Mouse (Mus musculus) erythroblast, adult 5-6 weeks (primary cell): ENCODE results near the gene Srsf2. TPM values are rescaled to one million over a fixed set of nuclear protein-coding genes. Genes with fewer than 3 reads are reported as not detected.
"Not testable (repeated sequence)": the region's sequence is repeated elsewhere in the genome, so short reads cannot be mapped to it uniquely, and the experiment has no call there.

ENCODE experiments used
- ATAC-seq: replicated peaks from 2 replicates; pipeline ENCODE4 v1.8.0; 2016; ENCODE audit warnings: moderate number of reproducible peaks, mild to moderate bottlenecking, moderate TSS enrichment, inconsistent platforms; ENCODE audit not compliant: poor library complexity, low FRiP score, severe bottlenecking
- total RNA-seq, 2 experiments: library from RNA; stranded (forward) in 1 of 2; stranded (reverse) in 1 of 2; fragments of 150-400 nt in 1 of 2; fragments of 200-764, 138-1000 nt in 1 of 2; gene quantifications; 2 replicates each; pipeline versions ENCODE4 v1.2.3 to v1.2.4; 2015 to 2017; ENCODE audit warnings: low replicate concordance in 2 of 2

The Srsf2 gene
- total RNA-seq, 2 experiments from 2014 or later = 120 to 417 TPM

DNA sequence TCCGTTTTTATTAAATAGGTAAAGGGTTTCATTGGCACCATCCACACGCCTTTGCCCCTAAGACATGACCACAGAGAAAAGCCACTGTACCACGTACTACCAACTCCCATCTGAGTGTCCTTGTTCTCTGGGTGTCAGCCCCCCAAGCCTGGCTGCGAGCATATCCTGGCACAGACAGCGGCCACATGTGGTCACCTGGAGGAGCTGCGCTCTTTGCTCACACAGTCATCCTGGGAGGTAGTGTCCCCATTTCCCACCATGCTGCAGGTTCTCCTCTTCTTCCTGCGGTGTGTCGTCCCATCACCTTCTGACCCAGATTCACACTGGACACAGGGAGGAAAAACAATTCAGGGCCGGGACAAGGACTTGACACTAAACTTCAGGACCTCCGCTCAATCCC, 15.5 kb downstream of the Srsf2 start:
- ATAC-seq = no peak

DNA sequence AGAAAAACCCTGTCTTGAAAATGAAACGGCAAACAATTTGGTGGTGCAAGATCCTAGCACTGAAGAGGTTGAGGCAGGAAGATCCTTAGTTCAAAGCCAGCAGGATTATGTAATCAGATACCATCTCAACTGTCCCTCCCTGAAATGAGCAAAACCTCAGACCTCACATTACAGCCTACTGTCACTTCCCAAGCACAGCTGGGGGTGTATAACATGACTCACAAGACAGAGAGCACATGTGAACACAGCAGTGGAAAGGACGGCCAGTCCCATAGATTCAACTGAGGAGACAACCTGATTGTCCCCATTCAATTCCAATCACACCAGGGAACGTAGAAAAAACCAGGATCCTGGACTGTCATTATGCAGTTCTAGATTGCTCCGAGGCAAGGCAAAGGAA, 16.6 kb downstream of the Srsf2 start:
- ATAC-seq = no peak

DNA sequence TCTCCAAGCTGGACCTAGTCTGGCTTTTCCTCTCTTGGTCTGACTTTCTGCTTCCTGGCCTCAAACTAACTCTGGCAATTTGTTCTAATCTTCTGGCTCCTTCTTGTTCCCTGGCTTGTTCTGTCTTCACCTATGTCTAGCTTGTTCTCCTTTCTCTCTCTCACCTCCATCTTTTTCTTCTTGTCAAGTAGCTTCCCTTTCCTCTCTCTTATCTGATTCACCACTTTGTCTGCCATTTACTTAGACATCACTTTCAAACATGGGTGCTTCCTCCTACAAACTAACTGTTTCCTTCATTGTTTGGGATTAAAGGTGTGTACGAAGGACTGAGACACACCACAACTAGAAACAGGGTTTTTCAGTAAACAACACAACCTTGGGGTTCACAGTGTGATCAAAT, 17.9 kb downstream of the Srsf2 start:
- ATAC-seq = no peak

DNA sequence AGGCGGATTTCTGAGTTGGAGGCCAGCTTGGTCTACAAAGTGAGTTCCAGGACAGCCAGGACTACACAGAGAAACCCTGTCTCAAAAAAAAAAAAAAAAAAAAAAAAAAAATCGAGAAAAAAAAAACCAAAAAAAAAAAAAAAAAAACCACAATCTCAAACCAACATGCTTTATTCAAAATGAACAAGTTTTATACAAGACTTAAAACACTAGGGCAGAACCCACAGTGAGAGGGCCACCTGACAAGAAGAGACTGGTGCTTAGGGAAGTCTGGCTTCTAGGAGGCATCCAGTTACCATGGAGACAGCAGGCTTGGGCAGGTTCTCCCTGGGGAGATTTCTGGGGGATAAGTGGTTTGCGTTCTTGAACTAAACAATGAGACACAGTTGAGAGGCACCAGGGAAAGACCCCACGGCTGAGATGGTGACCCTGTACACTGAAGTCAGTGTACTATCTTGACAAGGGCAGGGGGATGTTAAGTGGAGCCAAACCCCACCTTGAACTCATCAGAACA, 20.7 kb downstream of the Srsf2 start:
- no peak for ATAC-seq

DNA sequence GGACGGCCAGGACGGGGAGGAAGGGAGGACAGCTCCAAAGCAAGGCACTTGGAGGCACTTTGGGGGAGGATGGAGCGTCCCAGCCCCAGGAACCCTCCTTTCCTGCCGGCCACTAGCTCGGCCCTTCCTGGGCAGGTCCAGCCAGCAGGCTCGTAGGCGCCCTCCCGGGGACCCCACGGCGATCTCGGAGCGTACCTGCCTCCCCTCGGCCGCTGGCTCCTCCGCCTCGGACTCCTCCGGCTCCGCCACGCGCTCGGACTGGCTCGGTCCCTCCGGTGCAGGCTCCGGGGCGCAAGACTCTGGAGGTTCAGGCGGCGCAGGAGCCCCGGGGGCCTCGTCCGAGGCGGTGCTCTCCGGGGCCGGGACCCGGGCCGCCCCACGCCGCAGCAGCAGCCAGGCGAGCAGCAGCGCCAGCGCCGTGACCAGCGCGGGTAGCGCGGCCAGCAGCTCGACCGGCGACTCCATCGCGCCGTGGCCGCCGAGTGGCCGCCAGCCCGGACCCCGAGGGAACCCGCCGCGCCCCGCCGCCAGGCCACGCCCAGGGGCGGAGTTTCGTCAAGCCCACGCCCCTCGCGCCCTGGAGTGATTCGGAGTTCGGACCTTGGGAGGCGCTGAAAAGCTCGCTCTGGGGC, 25.2 kb downstream of the Srsf2 start, which contains the start of gene Mxra7:
Gene Mxra7 (minus strand): TSS at position 513 of the 632 bp plus-strand sequence.
- no peak for ATAC-seq

DNA sequence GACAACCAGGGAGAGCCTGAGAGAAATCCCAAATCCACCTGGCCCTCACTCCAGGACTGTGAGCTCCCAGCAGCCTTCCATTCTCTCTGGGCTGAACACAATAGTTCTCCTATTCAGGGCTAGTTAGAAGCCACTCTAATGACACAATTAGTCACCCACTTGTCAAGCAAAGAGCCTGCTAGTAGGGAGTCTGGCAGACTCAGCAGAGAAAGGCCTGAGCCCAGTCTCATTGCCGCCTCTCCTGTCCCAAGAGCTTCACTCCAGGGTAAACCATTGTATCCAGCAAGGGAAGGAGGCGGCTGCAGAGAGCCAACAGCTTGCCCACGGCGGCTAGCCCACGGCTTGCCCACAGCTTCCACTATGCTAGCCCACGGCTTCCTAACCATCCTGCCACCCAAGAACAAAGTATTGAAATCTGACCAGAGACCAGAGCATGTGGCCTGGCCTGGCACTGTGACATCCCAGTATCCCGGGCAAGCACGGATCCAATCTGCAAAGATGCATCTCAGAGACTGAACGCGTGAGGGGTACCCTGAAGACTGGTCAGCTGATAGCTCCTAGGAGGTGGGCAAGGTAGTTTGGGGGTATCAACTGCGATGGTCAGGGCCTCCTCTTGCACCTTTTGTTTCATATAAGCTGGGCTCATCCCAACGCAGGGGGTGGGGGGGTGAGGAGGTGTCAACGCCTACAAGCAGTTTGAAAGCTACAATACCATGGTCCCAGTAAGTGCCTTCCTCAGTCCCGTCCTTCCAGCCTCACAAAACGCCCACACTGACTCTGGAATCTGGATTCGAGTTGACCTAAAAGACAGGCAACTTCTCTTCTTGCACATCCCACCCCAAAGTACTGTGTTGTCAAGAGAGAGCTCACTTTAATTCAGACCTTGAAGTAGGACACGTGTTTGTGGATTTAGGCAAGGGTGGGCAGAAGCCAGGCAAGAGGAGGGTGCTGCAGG, 26.1 kb downstream of the Srsf2 start:
- ATAC-seq = no peak

DNA sequence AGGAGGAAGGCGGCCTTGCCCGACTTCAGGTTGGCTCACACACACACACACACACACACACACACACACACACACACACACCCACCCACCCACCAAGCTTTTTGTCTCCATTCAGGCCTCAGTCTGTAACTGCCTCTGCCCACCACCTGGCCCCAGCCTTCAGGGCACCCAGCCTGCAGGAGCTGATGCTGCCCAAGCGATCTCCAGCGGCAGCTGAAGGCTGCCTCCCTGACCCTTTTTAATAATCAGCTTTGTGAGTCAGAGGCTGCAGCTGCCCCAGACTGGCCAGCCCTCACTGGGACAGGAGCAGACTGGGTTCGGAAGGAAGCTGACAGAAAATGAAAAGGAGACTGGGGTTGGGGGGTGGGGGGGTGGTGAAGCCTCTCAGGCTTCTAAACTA, 27.7 kb downstream of the Srsf2 start:
- no peak for ATAC-seq

DNA sequence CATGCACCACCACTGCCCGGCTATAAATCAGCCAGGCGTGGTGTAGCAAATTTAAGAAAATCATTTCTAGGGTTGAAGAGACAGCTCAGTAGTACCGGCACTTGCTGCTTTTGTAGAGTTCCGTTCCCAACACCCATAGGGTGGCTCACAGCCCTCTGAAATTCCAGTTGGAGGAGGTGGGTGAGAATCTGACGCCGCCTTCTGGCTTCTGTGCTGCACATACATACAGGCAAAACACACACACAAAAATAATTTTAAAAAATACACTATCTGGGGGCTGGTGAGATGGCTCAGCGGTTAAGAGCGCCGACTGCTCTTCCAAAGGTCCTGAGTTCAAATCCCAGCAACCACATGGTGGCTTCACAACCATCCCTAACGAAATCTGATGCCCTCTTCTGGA, 29.0 kb downstream of the Srsf2 start:
- ATAC-seq = not testable (repeated sequence)

DNA sequence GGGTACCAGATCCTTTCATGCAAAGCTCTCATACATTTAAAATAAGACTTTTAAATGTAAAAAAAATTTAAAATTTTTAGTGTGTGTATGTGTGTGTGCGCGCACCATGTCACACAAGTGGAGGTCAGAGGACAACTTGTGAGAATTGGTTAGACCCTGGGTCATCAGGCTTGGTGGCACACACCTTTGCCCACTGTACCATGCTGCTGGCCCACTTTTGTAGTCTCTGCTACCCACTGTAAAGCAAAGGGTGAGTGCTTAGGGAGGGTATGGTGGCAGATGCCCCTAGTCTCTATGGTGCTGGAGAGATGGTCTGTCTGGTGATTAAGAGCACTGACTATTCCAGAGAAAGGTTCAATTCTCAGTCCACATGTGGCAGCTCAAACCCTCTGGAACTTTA, 29.6 kb downstream of the Srsf2 start:
- no peak for ATAC-seq

DNA sequence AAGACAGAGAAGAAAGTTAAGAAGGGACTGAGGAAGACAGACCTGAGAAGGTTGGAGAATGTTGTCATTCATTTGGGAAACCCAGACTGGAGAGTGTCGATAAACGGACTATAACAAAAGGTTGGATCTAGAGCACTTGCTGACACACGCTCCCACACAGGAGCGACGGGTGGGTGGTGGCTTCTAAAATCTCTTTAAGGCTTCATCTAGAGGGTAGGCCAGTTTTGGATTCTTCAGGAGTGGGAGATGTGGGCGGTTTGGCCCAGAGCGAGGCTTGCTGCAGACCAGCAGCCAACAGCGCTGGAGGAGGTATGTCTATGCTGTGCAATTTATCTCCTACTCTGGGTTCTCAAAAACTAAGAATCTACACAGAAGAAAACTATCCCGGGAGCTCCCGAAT, 30.3 kb downstream of the Srsf2 start:
- ATAC-seq = no peak

DNA sequence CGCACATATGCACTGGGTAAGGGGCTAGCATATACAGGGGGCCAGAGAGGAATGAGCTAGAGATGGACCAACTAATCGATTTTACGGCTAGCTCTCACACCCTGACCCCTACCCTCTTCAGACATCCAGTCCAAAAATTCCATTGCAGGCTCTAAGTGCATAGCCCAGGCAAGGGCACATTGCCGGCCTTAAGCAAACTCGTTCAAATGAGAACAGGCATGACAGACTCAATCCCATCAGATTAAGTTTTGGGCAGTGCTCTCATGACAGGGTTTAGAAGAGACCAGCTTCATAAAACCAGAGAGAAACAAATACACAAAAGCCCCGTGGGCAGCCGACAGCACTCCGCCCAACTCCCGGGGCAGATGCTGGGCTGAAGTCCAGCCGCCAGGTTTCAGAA, 30.7 kb downstream of the Srsf2 start:
- ATAC-seq = no peak

DNA sequence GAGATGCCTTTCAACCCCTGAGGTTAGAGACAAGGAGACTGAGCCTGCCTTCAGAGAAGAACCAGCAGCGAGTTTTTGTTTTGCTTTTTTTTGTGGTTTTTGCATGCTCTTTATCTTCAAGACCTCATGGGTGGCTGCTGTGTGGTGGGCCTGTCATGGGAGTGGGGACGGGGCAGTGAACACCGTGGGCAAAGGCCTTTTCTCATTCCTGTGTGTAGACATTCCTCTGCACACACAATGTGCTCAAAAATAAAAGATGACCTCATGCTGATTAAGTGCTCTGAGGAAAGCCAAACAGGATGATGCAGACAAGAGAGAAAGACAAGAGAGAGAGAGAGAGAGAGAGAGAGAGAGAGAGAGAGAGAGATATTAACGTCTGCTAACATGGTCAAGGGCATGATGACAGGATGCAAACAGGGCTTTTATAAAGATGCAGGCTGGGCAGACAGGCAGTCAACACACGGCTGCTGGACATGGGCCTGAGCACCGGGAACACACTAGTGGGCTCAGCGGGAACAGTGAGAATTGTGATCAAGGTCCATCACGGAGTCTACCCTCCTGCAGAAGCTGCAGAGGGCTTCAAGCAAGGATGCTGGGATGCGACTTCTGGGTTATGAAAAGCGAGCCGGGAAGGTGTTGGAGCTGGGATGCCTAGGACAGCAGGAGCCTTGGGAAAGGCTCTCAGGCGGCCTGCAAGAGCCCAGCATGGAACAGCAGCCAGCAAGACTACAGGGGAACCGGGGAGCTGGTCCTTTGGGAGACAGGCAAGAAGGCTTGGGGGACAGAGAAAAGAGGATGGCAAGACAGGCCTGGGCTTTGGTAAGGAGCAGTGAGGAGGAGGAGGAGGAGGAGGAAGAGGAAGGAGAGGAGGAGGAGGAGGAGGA, 31.6 kb downstream of the Srsf2 start:
- ATAC-seq = no peak

DNA sequence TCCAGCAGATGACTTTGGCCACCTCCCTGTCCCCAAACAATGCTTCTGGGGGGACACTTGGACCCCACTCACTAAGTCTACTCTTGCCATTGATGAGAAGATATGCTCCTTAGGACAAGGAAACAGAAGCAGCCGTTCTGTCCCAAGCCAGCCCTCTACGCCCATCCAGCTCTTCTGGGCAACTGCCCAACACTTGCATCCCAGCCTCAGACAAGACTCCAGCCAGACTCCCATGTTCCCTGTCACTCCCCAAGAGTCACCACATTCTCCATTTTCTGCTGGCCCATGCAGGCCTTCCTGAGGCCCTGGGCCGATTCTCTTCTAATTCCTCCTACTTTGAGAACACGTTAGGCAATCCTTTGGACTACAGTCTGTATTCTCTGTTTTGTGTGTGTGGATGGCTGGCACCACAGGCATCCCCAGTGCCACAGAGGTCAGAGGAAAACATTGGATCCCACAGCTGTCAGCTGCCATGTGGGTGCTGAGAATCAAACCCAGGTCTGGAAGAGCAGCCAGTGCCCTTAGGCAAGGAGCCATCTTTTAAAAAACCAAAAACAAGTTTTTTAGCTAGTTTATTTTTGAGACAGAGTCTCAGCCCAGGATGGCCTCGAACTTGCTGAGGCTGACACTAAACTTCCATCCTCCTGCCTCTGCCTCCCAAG, 32.8 kb downstream of the Srsf2 start:
- ATAC-seq = no peak

DNA sequence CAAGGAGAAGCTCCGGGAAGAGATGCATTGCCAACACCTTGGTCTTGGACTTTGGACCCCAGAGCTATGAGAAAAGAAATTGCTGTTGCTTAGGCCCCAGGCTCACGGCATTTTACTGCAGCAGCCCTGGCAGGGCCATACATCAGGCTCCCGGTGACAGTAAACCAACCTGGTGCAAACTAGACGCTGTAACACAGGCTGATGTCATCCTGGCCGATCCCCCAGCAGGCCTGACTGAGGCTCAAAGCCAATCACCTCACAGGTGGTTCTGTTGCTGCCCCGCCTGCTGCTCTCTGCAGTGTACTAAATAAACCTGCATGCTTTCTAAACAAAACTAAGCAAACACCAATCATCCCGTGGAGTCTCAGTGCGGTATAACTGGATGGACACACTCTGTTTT, 34.2 kb downstream of the Srsf2 start:
- ATAC-seq = no peak

DNA sequence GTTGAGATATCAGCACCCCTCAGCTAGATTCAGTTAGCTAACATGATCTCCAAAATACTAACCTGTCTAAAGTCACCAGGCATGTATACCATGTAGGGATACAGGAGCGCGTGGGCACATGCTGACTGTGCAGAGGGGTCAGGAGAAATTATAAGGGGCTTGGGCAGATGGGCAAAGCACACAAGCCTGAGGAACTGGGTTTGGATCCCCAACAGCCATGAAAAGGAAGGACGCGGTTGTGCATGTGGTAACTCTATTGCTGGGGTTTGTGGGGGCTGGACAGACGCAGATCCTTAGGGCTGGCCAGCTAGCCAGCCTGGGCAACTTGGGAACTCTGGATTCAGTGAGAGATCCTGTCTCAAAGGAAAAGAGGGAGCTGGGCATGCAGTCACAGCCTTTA, 35.3 kb downstream of the Srsf2 start:
- ATAC-seq = no peak

DNA sequence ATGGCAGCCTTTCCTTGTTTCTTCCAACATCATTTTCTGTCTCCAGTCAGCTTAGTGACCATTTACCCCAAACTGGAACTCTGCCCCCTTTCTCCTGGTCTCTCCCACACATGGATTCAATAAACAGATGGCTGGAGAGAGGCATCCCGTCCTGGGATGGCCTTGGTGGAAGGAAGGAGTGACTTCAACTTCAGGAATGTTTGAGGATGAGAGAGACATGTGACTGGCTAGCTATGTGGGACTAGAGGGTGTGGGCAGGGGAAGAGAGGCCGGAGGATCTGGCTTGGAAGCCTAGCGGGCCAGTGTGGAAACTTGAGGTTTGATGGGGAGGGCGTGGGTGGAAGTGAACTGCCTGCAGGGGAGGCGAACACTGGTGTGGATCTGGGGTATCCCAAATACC, 36.1 kb downstream of the Srsf2 start:
- no peak for ATAC-seq

DNA sequence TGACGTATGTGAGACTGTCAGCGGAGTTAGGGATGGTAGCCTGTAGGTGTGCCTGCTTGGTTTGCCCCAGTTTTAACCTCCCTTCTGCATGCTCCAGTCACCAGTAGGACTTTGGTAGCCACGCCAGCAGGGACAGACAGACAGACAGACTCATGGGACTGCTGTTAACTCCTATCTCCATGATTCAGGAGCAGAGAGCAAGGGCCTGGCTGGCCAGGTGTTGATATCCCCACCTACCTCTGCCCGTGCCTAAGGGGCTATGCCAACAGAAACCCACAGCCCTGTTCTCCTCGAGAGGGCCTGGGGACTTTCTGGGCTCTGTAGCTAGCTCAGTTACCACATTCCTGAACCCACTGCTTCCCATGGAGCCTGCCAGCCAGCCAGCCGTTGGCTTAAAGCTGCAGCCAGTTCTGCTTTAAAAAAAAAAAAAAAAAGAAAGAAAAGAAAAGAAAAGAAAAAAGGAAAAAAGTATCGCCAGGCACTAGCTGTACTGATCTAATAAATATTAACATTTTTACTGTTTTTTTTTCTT, 37.9 kb downstream of the Srsf2 start:
- no peak for ATAC-seq

DNA sequence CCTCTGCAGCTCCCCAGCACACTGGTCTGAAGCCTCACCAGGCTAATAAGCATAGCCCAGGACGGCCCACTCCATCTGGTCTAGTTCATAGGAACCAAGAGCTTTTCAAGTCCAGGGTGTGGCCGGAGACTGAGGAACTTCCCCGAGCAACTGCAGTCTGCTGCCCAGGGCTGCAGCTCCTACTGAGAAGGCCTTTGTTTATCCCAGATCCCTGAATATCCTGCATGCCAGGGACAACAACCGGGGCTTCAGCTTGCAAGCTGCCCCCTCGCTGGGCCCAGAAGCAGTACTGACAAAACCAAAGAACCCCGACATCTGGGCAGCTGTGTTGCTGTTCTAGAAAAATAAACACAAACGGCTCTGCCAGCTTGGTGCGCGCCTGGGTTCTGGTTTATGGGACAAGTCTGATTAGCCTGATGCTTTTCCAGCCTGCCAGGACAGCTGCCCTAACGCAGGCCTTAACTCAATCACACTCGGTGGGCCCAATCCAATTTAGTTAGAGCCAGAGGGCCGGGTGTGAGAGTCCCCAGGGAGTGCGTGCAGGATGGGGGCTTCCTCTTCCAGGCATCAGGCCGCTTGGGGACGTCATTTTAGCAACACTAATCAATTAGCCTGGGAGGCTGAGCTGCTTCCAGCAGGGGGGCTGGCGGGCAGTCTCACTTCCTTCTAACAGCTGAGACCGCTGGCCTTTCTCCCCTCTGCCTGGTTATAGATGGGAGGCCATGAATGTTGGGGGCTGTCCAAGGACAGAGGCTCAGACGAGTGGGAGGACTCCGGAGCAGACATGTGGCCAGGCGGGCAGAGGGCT, 38.6 kb downstream of the Srsf2 start:
- ATAC-seq = no peak

DNA sequence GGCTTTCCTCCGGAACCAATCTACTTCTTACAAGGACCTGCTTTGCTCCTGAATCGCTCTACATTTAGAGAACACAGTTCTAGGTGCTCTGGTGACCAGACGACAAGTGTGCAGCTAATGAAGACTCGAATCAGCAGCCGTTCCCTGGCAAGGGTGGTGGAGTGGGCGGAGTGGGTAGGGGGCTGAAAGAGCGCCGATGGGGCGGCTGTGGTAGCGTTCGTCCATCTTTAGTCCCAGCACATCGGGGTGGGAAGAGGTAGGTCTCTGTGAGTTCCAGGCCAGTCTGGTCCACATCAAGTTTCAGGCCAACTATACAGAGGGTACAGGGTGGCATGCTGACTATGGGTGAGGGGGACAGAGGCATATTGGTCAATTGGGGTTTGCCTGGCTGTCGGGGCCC, 39.3 kb downstream of the Srsf2 start:
- no peak for ATAC-seq
